Mouse (Mus musculus): ENCODE data around the gene Vegfc. TPM values are rescaled to one million over a fixed set of nuclear protein-coding genes. Genes with fewer than 3 reads are reported as not detected.

Gene Vegfc
- polyA plus RNA-seq, 1 experiment from 2014 or later: 13.7 TPM

- Histone ChIP-seq H3K4me1 (ENCODE audit: control insufficient read depth, insufficient read depth, low read length) (peaks cover 3% of the 10 kb centered on the region; the same call in 1 of the 2 replicates), H3K36me3 (ENCODE audit: control insufficient read depth, insufficient read depth, low read length) (no peaks in the 10 kb centered on the region), H3K4me2 (peak overlapping the region; percentile 79), H3K27ac (ENCODE audit: low read depth, low read length) (peak overlapping the region; percentile 68; the same call in 1 of the 2 replicates), H3K4me3 (ENCODE audit: low read depth, low read length) (peak overlapping the region; percentile 82), H3K27me3 (ENCODE audit: control insufficient read depth, insufficient read depth, low read length) (no peaks in the 10 kb centered on the region), H3K9ac (ENCODE audit: low read depth, low read length) (peak overlapping the region; percentile 10; the same call in 1 of the 2 replicates), H3K9me3 (replicated peaks; ENCODE audit: control insufficient read depth, low read length) (no peaks in the 10 kb centered on the region)
- ATAC-seq (replicated peaks; ENCODE audit: insufficient number of reproducible peaks, low FRiP score, low TSS enrichment): 0 out of 2 replicates have a peak, but pooled peaks have one; percentile 24
- 8% methylated on average over 11 of the region's 11 CpGs for WGBS (ENCODE audit: insufficient replicate concordance)
Observed at GRCm38 (mm10) chr8:54079001-54079400, 1.6 kb downstream of the Vegfc start.

GRCm38 (mm10) chr8:54079601-54080000 is 2.2 kb downstream of the Vegfc start:
- no peak overlapping the region for H3K27ac ChIP-seq (ENCODE audit: low read depth, low read length)
- H3K9me3 ChIP-seq (replicated peaks; ENCODE audit: control insufficient read depth, low read length): no peaks in the 10 kb centered on the region
- H3K4me2 ChIP-seq: no peak overlapping the region
- no peaks in the 10 kb centered on the region for H3K36me3 ChIP-seq (ENCODE audit: control insufficient read depth, insufficient read depth, low read length)
- peaks cover 3% of the 10 kb centered on the region; the same call in 1 of the 2 replicates for H3K4me1 ChIP-seq (ENCODE audit: control insufficient read depth, insufficient read depth, low read length)
- H3K9ac ChIP-seq (ENCODE audit: low read depth, low read length): no peak overlapping the region
- H3K4me3 ChIP-seq (ENCODE audit: low read depth, low read length): no peak overlapping the region
- no peaks in the 10 kb centered on the region for H3K27me3 ChIP-seq (ENCODE audit: control insufficient read depth, insufficient read depth, low read length)
- no peak for ATAC-seq (replicated peaks; ENCODE audit: insufficient number of reproducible peaks, low FRiP score, low TSS enrichment)

GRCm38 (mm10) chr8:54085896-54086295 is 8.5 kb downstream of the Vegfc start:
- no peaks in the 10 kb centered on the region for H3K36me3 ChIP-seq (ENCODE audit: control insufficient read depth, insufficient read depth, low read length)
- no peak overlapping the region for H3K27ac ChIP-seq (ENCODE audit: low read depth, low read length)
- H3K4me3 ChIP-seq (ENCODE audit: low read depth, low read length): no peak overlapping the region
- WGBS (ENCODE audit: insufficient replicate concordance): 85% methylated on average over 6 of the region's 6 CpGs
- H3K27me3 ChIP-seq (ENCODE audit: control insufficient read depth, insufficient read depth, low read length): no peaks in the 10 kb centered on the region
- no peak overlapping the region for H3K4me2 ChIP-seq
- H3K9me3 ChIP-seq (replicated peaks; ENCODE audit: control insufficient read depth, low read length): no peaks in the 10 kb centered on the region
- no peak for ATAC-seq (replicated peaks; ENCODE audit: insufficient number of reproducible peaks, low FRiP score, low TSS enrichment)
- H3K4me1 ChIP-seq (ENCODE audit: control insufficient read depth, insufficient read depth, low read length): peaks cover 3% of the 10 kb centered on the region; the same call in 1 of the 2 replicates
- H3K9ac ChIP-seq (ENCODE audit: low read depth, low read length): no peak overlapping the region

GRCm38 (mm10) chr8:54087114-54087513 is 9.7 kb downstream of the Vegfc start:
- no peak for ATAC-seq (replicated peaks; ENCODE audit: insufficient number of reproducible peaks, low FRiP score, low TSS enrichment)
- Histone ChIP-seq H3K9me3 (replicated peaks; ENCODE audit: control insufficient read depth, low read length) (no peaks in the 10 kb centered on the region), H3K9ac (ENCODE audit: low read depth, low read length) (no peak overlapping the region), H3K27ac (ENCODE audit: low read depth, low read length) (no peak overlapping the region), H3K4me1 (ENCODE audit: control insufficient read depth, insufficient read depth, low read length) (peaks cover 3% of the 10 kb centered on the region; the same call in 1 of the 2 replicates), H3K4me2 (no peak overlapping the region), H3K36me3 (ENCODE audit: control insufficient read depth, insufficient read depth, low read length) (no peaks in the 10 kb centered on the region), H3K27me3 (ENCODE audit: control insufficient read depth, insufficient read depth, low read length) (no peaks in the 10 kb centered on the region), H3K4me3 (ENCODE audit: low read depth, low read length) (no peak overlapping the region)
- WGBS (ENCODE audit: insufficient replicate concordance): 74% methylated on average over 2 of the region's 2 CpGs

GRCm38 (mm10) chr8:54089204-54089603 is 11.8 kb downstream of the Vegfc start:
- Histone ChIP-seq H3K4me3 (ENCODE audit: low read depth, low read length) (no peak overlapping the region), H3K4me2 (no peak overlapping the region), H3K9ac (ENCODE audit: low read depth, low read length) (no peak overlapping the region), H3K27ac (ENCODE audit: low read depth, low read length) (no peak overlapping the region), H3K9me3 (replicated peaks; ENCODE audit: control insufficient read depth, low read length) (no peaks in the 10 kb centered on the region), H3K27me3 (ENCODE audit: control insufficient read depth, insufficient read depth, low read length) (no peaks in the 10 kb centered on the region), H3K36me3 (ENCODE audit: control insufficient read depth, insufficient read depth, low read length) (no peaks in the 10 kb centered on the region), H3K4me1 (ENCODE audit: control insufficient read depth, insufficient read depth, low read length) (no peaks in the 10 kb centered on the region)
- WGBS (ENCODE audit: insufficient replicate concordance): 36% methylated on average over 4 of the region's 4 CpGs
- ATAC-seq (replicated peaks; ENCODE audit: insufficient number of reproducible peaks, low FRiP score, low TSS enrichment): no peak

- Histone ChIP-seq H3K9me3 (replicated peaks; ENCODE audit: control insufficient read depth, low read length) (no peaks in the 10 kb centered on the region), H3K27me3 (ENCODE audit: control insufficient read depth, insufficient read depth, low read length) (no peaks in the 10 kb centered on the region), H3K27ac (ENCODE audit: low read depth, low read length) (no peak overlapping the region), H3K9ac (ENCODE audit: low read depth, low read length) (no peak overlapping the region), H3K4me2 (no peak overlapping the region), H3K4me1 (ENCODE audit: control insufficient read depth, insufficient read depth, low read length) (no peaks in the 10 kb centered on the region), H3K4me3 (ENCODE audit: low read depth, low read length) (no peak overlapping the region), H3K36me3 (ENCODE audit: control insufficient read depth, insufficient read depth, low read length) (no peaks in the 10 kb centered on the region)
- WGBS (ENCODE audit: insufficient replicate concordance): 95% methylated on average over 2 of the region's 2 CpGs
- no peak for ATAC-seq (replicated peaks; ENCODE audit: insufficient number of reproducible peaks, low FRiP score, low TSS enrichment)
Observed at GRCm38 (mm10) chr8:54089901-54090300, 12.5 kb downstream of the Vegfc start.

- Histone ChIP-seq H3K27me3 (ENCODE audit: control insufficient read depth, insufficient read depth, low read length) (no peaks in the 10 kb centered on the region), H3K36me3 (ENCODE audit: control insufficient read depth, insufficient read depth, low read length) (no peaks in the 10 kb centered on the region), H3K4me1 (ENCODE audit: control insufficient read depth, insufficient read depth, low read length) (no peaks in the 10 kb centered on the region), H3K4me2 (no peak overlapping the region), H3K4me3 (ENCODE audit: low read depth, low read length) (no peak overlapping the region), H3K9me3 (replicated peaks; ENCODE audit: control insufficient read depth, low read length) (no peaks in the 10 kb centered on the region), H3K27ac (ENCODE audit: low read depth, low read length) (no peak overlapping the region), H3K9ac (ENCODE audit: low read depth, low read length) (no peak overlapping the region)
- WGBS (ENCODE audit: insufficient replicate concordance): 25% methylated on average over 6 of the region's 6 CpGs
- no peak for ATAC-seq (replicated peaks; ENCODE audit: insufficient number of reproducible peaks, low FRiP score, low TSS enrichment)
Observed at GRCm38 (mm10) chr8:54100058-54100457, 22.7 kb downstream of the Vegfc start.

- H3K4me3 ChIP-seq (ENCODE audit: low read depth, low read length): no peak overlapping the region
- ATAC-seq (replicated peaks; ENCODE audit: insufficient number of reproducible peaks, low FRiP score, low TSS enrichment): no peak
- no peaks in the 10 kb centered on the region for H3K9me3 ChIP-seq (replicated peaks; ENCODE audit: control insufficient read depth, low read length)
- no peaks in the 10 kb centered on the region for H3K4me1 ChIP-seq (ENCODE audit: control insufficient read depth, insufficient read depth, low read length)
- no peaks in the 10 kb centered on the region for H3K27me3 ChIP-seq (ENCODE audit: control insufficient read depth, insufficient read depth, low read length)
- no peak overlapping the region for H3K27ac ChIP-seq (ENCODE audit: low read depth, low read length)
- 48% methylated on average over 3 of the region's 3 CpGs for WGBS (ENCODE audit: insufficient replicate concordance)
- H3K9ac ChIP-seq (ENCODE audit: low read depth, low read length): no peak overlapping the region
- H3K36me3 ChIP-seq (ENCODE audit: control insufficient read depth, insufficient read depth, low read length): no peaks in the 10 kb centered on the region
- no peak overlapping the region for H3K4me2 ChIP-seq
Observed at GRCm38 (mm10) chr8:54114581-54114980, 37.2 kb downstream of the Vegfc start.

GRCm38 (mm10) chr8:54120115-54120514 is 42.7 kb downstream of the Vegfc start:
- Histone ChIP-seq H3K36me3 (ENCODE audit: control insufficient read depth, insufficient read depth, low read length) (no peaks in the 10 kb centered on the region), H3K9ac (ENCODE audit: low read depth, low read length) (no peak overlapping the region), H3K27me3 (ENCODE audit: control insufficient read depth, insufficient read depth, low read length) (no peaks in the 10 kb centered on the region), H3K4me1 (ENCODE audit: control insufficient read depth, insufficient read depth, low read length) (no peaks in the 10 kb centered on the region), H3K4me3 (ENCODE audit: low read depth, low read length) (no peak overlapping the region), H3K27ac (ENCODE audit: low read depth, low read length) (no peak overlapping the region), H3K9me3 (replicated peaks; ENCODE audit: control insufficient read depth, low read length) (no peaks in the 10 kb centered on the region), H3K4me2 (no peak overlapping the region)
- WGBS (ENCODE audit: insufficient replicate concordance): 85% methylated on average over 7 of the region's 7 CpGs
- no peak for ATAC-seq (replicated peaks; ENCODE audit: insufficient number of reproducible peaks, low FRiP score, low TSS enrichment)
